Mouse (Mus musculus) erythroblast, embryonic 14.5 days (primary cell): Measurements from ENCODE around the gene Ssr3.

Experiments used
- GATA1 ChIP-seq: IDR thresholded peaks from 2 replicates; pipeline ENCODE4 v1.6.1; 2012; ENCODE audit warnings: low read length, inconsistent platforms, mixed read lengths
- TAL1 ChIP-seq: IDR thresholded peaks from 3 replicates; pipeline ENCODE4 v1.6.1; 2012; ENCODE audit warnings: low read length, inconsistent platforms, mixed read lengths

DNA sequence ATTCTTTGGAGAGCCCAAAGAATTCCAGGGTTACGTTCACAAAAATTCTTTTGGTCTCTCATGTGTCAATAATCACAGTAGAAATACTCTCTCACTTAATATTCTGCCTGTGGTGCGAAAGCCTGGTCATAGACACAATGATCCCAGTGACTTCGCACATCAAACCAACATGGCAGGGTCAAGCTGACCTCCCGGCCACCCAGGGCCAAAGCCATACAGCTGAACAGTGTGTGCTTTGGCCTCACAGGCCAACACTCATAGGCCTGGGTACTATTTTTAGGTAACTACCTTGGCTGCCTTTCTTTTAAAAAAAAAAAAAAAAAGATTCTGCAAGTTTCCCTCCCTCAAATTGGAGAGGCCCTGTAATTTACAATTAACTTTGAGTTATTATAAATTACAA lies 11.3 kb downstream of the Ssr3 start:
- TF ChIP-seq GATA1 (no peak), TAL1 (no peak)
